Mouse (Mus musculus): ENCODE results near the gene Irgc1. TPM values are rescaled to one million over a fixed set of nuclear protein-coding genes. Genes with fewer than 3 reads are reported as not detected.

The Irgc1 gene
- total RNA-seq, 1 experiment = not detected

- Histone ChIP-seq H3K4me3 (ENCODE audit: insufficient read depth in 1 of 2, low read depth in 1 of 2, low read length in 2 of 2, poor library complexity in 1 of 2, severe bottlenecking in 1 of 2) (no peak overlapping the region), H3K9ac (ENCODE audit: insufficient read depth, low read depth, low read length, poor library complexity, severe bottlenecking) (no peak overlapping the region), H3K27ac (ENCODE audit: insufficient read depth, low read depth, low read length, poor library complexity, severe bottlenecking) (no peak overlapping the region), H3K4me1 (ENCODE audit: control insufficient read depth in 2 of 2, insufficient read depth in 2 of 2, low read length in 2 of 2, poor library complexity in 1 of 2) (peaks cover 0 to 2% of the 10 kb centered on the region in 2 experiments; a peak in 1 of 4 replicates), H3K9me3 (ENCODE audit: control insufficient read depth, insufficient read depth, low read depth, low read length) (no peaks in the 10 kb centered on the region), H3K36me3 (ENCODE audit: control insufficient read depth, insufficient read depth, low read length, poor library complexity, severe bottlenecking) (no peaks in the 10 kb centered on the region)
- no peak for DNase-seq (ENCODE audit: low read depth, low spot score)
- in situ Hi-C loops (cut with MboI; ENCODE audit: low sequenced_read_pairs in 2 of 2, unreplicated experiment in 2 of 2) = no loop called here
- TF ChIP-seq ZNF384 (IDR thresholded peaks at IDR 0.05; ENCODE audit: low read depth, low read length) = no peak
- no peak for TF ChIP-seq CHD2 (IDR thresholded peaks at IDR 0.05; ENCODE audit: low read depth, low read length)
- no peak for TF ChIP-seq MAFK (IDR thresholded peaks at IDR 0.05; ENCODE audit: insufficient read depth, low read depth, low read length)
- TF ChIP-seq HCFC1 (IDR thresholded peaks at IDR 0.05; ENCODE audit: borderline replicate concordance, insufficient read depth, low read length) = no peak
- no peak for TF ChIP-seq ZC3H11A (IDR thresholded peaks at IDR 0.05; ENCODE audit: borderline replicate concordance, low read depth, low read length)
Observed at GRCm38 (mm10) chr7:24394054-24394453, 58.0 kb downstream of the Irgc1 start.

GRCm38 (mm10) chr7:24391687-24392086 lies 60.4 kb downstream of the Irgc1 start:
- H3K36me3 ChIP-seq (ENCODE audit: control insufficient read depth, insufficient read depth, low read length, poor library complexity, severe bottlenecking) = no peaks in the 10 kb centered on the region
- in situ Hi-C loops (cut with MboI; ENCODE audit: low sequenced_read_pairs in 2 of 2, unreplicated experiment in 2 of 2) = no loop called here
- no peak overlapping the region for H3K27ac ChIP-seq (ENCODE audit: insufficient read depth, low read depth, low read length, poor library complexity, severe bottlenecking)
- no peak overlapping the region for H3K4me3 ChIP-seq (ENCODE audit: insufficient read depth in 1 of 2, low read depth in 1 of 2, low read length in 2 of 2, poor library complexity in 1 of 2, severe bottlenecking in 1 of 2)
- DNase-seq (ENCODE audit: low read depth, low spot score) = no peak
- H3K9ac ChIP-seq (ENCODE audit: insufficient read depth, low read depth, low read length, poor library complexity, severe bottlenecking) = no peak overlapping the region
- H3K9me3 ChIP-seq (ENCODE audit: control insufficient read depth, insufficient read depth, low read depth, low read length) = no peaks in the 10 kb centered on the region
- peaks cover 0 to 3% of the 10 kb centered on the region in 2 experiments; a peak in 1 of 4 replicates for H3K4me1 ChIP-seq (ENCODE audit: control insufficient read depth in 2 of 2, insufficient read depth in 2 of 2, low read length in 2 of 2, poor library complexity in 1 of 2)
- TF ChIP-seq ZC3H11A (IDR thresholded peaks at IDR 0.05; ENCODE audit: borderline replicate concordance, low read depth, low read length) (no peak), HCFC1 (IDR thresholded peaks at IDR 0.05; ENCODE audit: borderline replicate concordance, insufficient read depth, low read length) (no peak), MAFK (IDR thresholded peaks at IDR 0.05; ENCODE audit: insufficient read depth, low read depth, low read length) (no peak), ZNF384 (IDR thresholded peaks at IDR 0.05; ENCODE audit: low read depth, low read length) (no peak), CHD2 (IDR thresholded peaks at IDR 0.05; ENCODE audit: low read depth, low read length) (no peak)

GRCm38 (mm10) chr7:24391077-24391476 lies 61.0 kb downstream of the Irgc1 start:
- in situ Hi-C loops (cut with MboI; ENCODE audit: low sequenced_read_pairs in 2 of 2, unreplicated experiment in 2 of 2) = no loop called here
- Histone ChIP-seq H3K9me3 (ENCODE audit: control insufficient read depth, insufficient read depth, low read depth, low read length) (no peaks in the 10 kb centered on the region), H3K9ac (ENCODE audit: insufficient read depth, low read depth, low read length, poor library complexity, severe bottlenecking) (no peak overlapping the region)

GRCm38 (mm10) chr7:24390512-24390911 lies 61.6 kb downstream of the Irgc1 start:
- Histone ChIP-seq H3K36me3 (ENCODE audit: control insufficient read depth, insufficient read depth, low read length, poor library complexity, severe bottlenecking) (no peaks in the 10 kb centered on the region), H3K4me1 (ENCODE audit: control insufficient read depth in 2 of 2, insufficient read depth in 2 of 2, low read length in 2 of 2, poor library complexity in 1 of 2) (peaks cover 0 to 4% of the 10 kb centered on the region in 2 experiments; a peak in 1 of 4 replicates), H3K27ac (ENCODE audit: insufficient read depth, low read depth, low read length, poor library complexity, severe bottlenecking) (no peak overlapping the region), H3K4me3 (ENCODE audit: insufficient read depth in 1 of 2, low read depth in 1 of 2, low read length in 2 of 2, poor library complexity in 1 of 2, severe bottlenecking in 1 of 2) (no peak overlapping the region), H3K9ac (ENCODE audit: insufficient read depth, low read depth, low read length, poor library complexity, severe bottlenecking) (no peak overlapping the region), H3K9me3 (ENCODE audit: control insufficient read depth, insufficient read depth, low read depth, low read length) (no peaks in the 10 kb centered on the region)
- TF ChIP-seq MAFK (IDR thresholded peaks at IDR 0.05; ENCODE audit: insufficient read depth, low read depth, low read length) (no peak), CHD2 (IDR thresholded peaks at IDR 0.05; ENCODE audit: low read depth, low read length) (no peak), ZC3H11A (IDR thresholded peaks at IDR 0.05; ENCODE audit: borderline replicate concordance, low read depth, low read length) (no peak), ZNF384 (IDR thresholded peaks at IDR 0.05; ENCODE audit: low read depth, low read length) (no peak), HCFC1 (IDR thresholded peaks at IDR 0.05; ENCODE audit: borderline replicate concordance, insufficient read depth, low read length) (no peak)
- no peak for DNase-seq (ENCODE audit: low read depth, low spot score)
- in situ Hi-C loops (cut with MboI; ENCODE audit: low sequenced_read_pairs in 2 of 2, unreplicated experiment in 2 of 2) = no loop called here

More at GRCm38 (mm10) chr7:24391077-24391476, 61.0 kb downstream of the Irgc1 start:
- Histone ChIP-seq H3K4me3 (ENCODE audit: insufficient read depth in 1 of 2, low read depth in 1 of 2, low read length in 2 of 2, poor library complexity in 1 of 2, severe bottlenecking in 1 of 2) (no peak overlapping the region), H3K4me1 (ENCODE audit: control insufficient read depth in 2 of 2, insufficient read depth in 2 of 2, low read length in 2 of 2, poor library complexity in 1 of 2) (peaks cover 0 to 4% of the 10 kb centered on the region in 2 experiments; a peak in 1 of 4 replicates), H3K36me3 (ENCODE audit: control insufficient read depth, insufficient read depth, low read length, poor library complexity, severe bottlenecking) (no peaks in the 10 kb centered on the region), H3K27ac (ENCODE audit: insufficient read depth, low read depth, low read length, poor library complexity, severe bottlenecking) (no peak overlapping the region)
- TF ChIP-seq HCFC1 (IDR thresholded peaks at IDR 0.05; ENCODE audit: borderline replicate concordance, insufficient read depth, low read length) (no peak), ZC3H11A (IDR thresholded peaks at IDR 0.05; ENCODE audit: borderline replicate concordance, low read depth, low read length) (no peak), MAFK (IDR thresholded peaks at IDR 0.05; ENCODE audit: insufficient read depth, low read depth, low read length) (no peak), CHD2 (IDR thresholded peaks at IDR 0.05; ENCODE audit: low read depth, low read length) (no peak), ZNF384 (IDR thresholded peaks at IDR 0.05; ENCODE audit: low read depth, low read length) (no peak)
- DNase-seq (ENCODE audit: low read depth, low spot score) = no peak

Measured in ES-E14 (cell line).